In genomic region chr5:74319551-74319950, GRCm38 (mm10) we compare ENCODE assay signal across 15 mouse cellular contexts.
"Had no signal": no experiment of that assay in that cellular context is flagged by ENCODE, and none has a peak within 500 bp of the region (broad histone marks: within the 10 kb centered on the region; RNA-seq: fewer than 3 reads in every experiment).

No protein-coding gene starts in this region.

- H3K36me3 ChIP-seq: lung, embryonic 15.5 days; midbrain, embryonic 13.5 days; midbrain, embryonic 15.5 days; neural tube, embryonic 12.5 days had no signal

- H3K9ac ChIP-seq: lung, embryonic 15.5 days; midbrain, embryonic 13.5 days; midbrain, embryonic 15.5 days; neural tube, embryonic 12.5 days had no signal

- H3K27ac ChIP-seq: lung, embryonic 15.5 days; macrophage; midbrain, embryonic 13.5 days; midbrain, embryonic 15.5 days; neural tube, embryonic 12.5 days had no signal

- H3K9me3 ChIP-seq: lung, embryonic 15.5 days; megakaryocyte, embryonic 14.5 days; midbrain, embryonic 13.5 days; midbrain, embryonic 15.5 days; neural tube, embryonic 12.5 days had no signal

- DNase-seq: lung, adult 2 months; lung, postnatal 14 days; lung, postnatal 36 days; right cerebral cortex, postnatal 14 days; spleen, adult 18-20 months; thymus, adult 2 months; thymus, postnatal 36 days had no signal

- H3K27me3 ChIP-seq: lung, embryonic 15.5 days; megakaryocyte, embryonic 14.5 days; midbrain, embryonic 13.5 days; midbrain, embryonic 15.5 days; neural tube, embryonic 12.5 days had no signal

- H3K4me1 ChIP-seq: lung, embryonic 15.5 days; megakaryocyte, embryonic 14.5 days; midbrain, embryonic 13.5 days; midbrain, embryonic 15.5 days had no signal

- ATAC-seq: lung, postnatal 0 days; midbrain, embryonic 13.5 days; midbrain, embryonic 15.5 days had no signal

- H3K4me2 ChIP-seq: lung, embryonic 15.5 days; midbrain, embryonic 11.5 days; midbrain, embryonic 13.5 days; midbrain, embryonic 15.5 days; neural tube, embryonic 12.5 days had no signal

- H3K4me3 ChIP-seq: lung, embryonic 15.5 days; megakaryocyte, embryonic 14.5 days; midbrain, embryonic 13.5 days; midbrain, embryonic 15.5 days; neural tube, embryonic 12.5 days had no signal
